ENCODE assay signal across 20 mouse cellular contexts in the genomic region with DNA sequence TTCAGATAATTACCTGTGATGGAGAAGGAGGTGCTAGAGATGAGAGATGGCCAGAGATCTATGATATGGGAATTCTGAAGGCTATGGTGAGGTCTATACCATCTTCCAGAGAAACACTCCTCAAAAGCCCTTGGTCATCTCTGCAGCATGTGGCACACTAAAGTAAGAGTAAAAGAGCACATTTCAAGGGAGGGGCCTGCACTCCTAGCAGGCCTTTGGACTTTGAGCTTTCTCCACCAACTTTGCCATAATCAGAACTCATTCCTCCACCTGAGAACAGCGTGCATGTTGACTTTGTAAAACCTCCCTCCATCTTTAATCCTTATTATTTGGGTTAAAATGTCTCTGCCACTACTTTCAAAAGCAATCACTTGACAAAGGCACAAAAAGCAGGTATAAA.
"Had no signal": no experiment of that assay in that cellular context is flagged by ENCODE, and none has a peak within 500 bp of the region (broad histone marks: within the 10 kb centered on the region; RNA-seq: fewer than 3 reads in every experiment).

No protein-coding gene starts in this region.

- H3K27ac ChIP-seq: liver, embryonic 13.5 days; liver, embryonic 15.5 days; lung, embryonic 15.5 days; midbrain, embryonic 10.5 days; midbrain, embryonic 12.5 days; neural tube, embryonic 13.5 days; neural tube, embryonic 15.5 days had no signal

- DNase-seq: liver, embryonic 13.5 days; liver, postnatal 0 days; lung, adult 2 months; lung, postnatal 14 days; lung, postnatal 4 days; midbrain, embryonic 14.5 days; right cerebral cortex, postnatal 25 days; right cerebral cortex, postnatal 4 days; thymus, adult 2 months; thymus, postnatal 25 days; thymus, postnatal 4 days had no signal

- ATAC-seq: liver, postnatal 0 days; lung, postnatal 0 days; midbrain, embryonic 16.5 days had no signal

- H3K4me3 ChIP-seq: liver, embryonic 13.5 days; liver, embryonic 15.5 days; lung, embryonic 15.5 days; midbrain, embryonic 10.5 days; midbrain, embryonic 12.5 days; myocyte; neural tube, embryonic 13.5 days; neural tube, embryonic 15.5 days had no signal

- H3K36me3 ChIP-seq: liver, embryonic 13.5 days; liver, embryonic 15.5 days; lung, embryonic 15.5 days; midbrain, embryonic 10.5 days; midbrain, embryonic 12.5 days; neural tube, embryonic 13.5 days; neural tube, embryonic 15.5 days had no signal

- H3K27me3 ChIP-seq: liver, embryonic 13.5 days; liver, embryonic 15.5 days; lung, embryonic 15.5 days; midbrain, embryonic 12.5 days; neural tube, embryonic 13.5 days; neural tube, embryonic 15.5 days had no signal

- H3K9ac ChIP-seq: liver, embryonic 13.5 days; liver, embryonic 15.5 days; liver, postnatal 0 days; lung, embryonic 15.5 days; midbrain, embryonic 12.5 days; neural tube, embryonic 13.5 days; neural tube, embryonic 15.5 days had no signal

- H3K4me1 ChIP-seq: liver, embryonic 13.5 days; liver, embryonic 15.5 days; lung, embryonic 15.5 days; midbrain, embryonic 10.5 days; midbrain, embryonic 12.5 days; neural tube, embryonic 13.5 days; neural tube, embryonic 15.5 days had no signal

- H3K9me3 ChIP-seq: liver, embryonic 13.5 days; liver, embryonic 15.5 days; lung, embryonic 15.5 days; midbrain, embryonic 10.5 days; midbrain, embryonic 12.5 days; neural tube, embryonic 13.5 days; neural tube, embryonic 15.5 days had no signal

- H3K4me2 ChIP-seq: liver, embryonic 13.5 days; liver, embryonic 15.5 days; lung, embryonic 15.5 days; midbrain, embryonic 12.5 days; neural tube, embryonic 13.5 days; neural tube, embryonic 15.5 days had no signal
